Mouse (Mus musculus) urinary bladder, postnatal 4 days (tissue): Measurements from ENCODE around the gene Ankrd1.
A peak's percentile ranks its signal among the peaks of the same experiment; 100 is the strongest.

Experiments used
- DNase-seq, 2 experiments: peaks; one replicate each; pipeline ENCODE4 v3.0.0; 2021 to 2022; ENCODE audit warnings: low spot score in 2 of 2

Gene Ankrd1

GRCm38 (mm10) chr19:36109318-36109944 lies 10.5 kb downstream of the Ankrd1 start:
- no peak for DNase-seq

GRCm38 (mm10) chr19:36103909-36104308 lies 16.0 kb downstream of the Ankrd1 start:
- DNase-seq, result no peak

GRCm38 (mm10) chr19:36098916-36099315 lies 21.0 kb downstream of the Ankrd1 start:
- DNase-seq, result no peak

- DNase-seq, result no peak
These were observed 21.6 kb downstream of the Ankrd1 start for GRCm38 (mm10) chr19:36098265-36098664.

- no peak for DNase-seq
These were observed 22.7 kb downstream of the Ankrd1 start for GRCm38 (mm10) chr19:36097194-36097593.

- no peak for DNase-seq
These were observed 29.1 kb downstream of the Ankrd1 start for GRCm38 (mm10) chr19:36090781-36091180.

GRCm38 (mm10) chr19:36083262-36084225 lies 36.4 kb downstream of the Ankrd1 start, which contains the start of gene Rpp30:
Gene Rpp30 (plus strand): TSS chr19:36083716.
- peak; percentile 78 to 84 for DNase-seq

GRCm38 (mm10) chr19:36082606-36083261 lies 37.2 kb downstream of the Ankrd1 start:
- no peak for DNase-seq

- no peak for DNase-seq
These were observed 56.9 kb downstream of the Ankrd1 start for GRCm38 (mm10) chr19:36062801-36063529.
